Mouse (Mus musculus): ENCODE data around the gene Loxl4.

DNA sequence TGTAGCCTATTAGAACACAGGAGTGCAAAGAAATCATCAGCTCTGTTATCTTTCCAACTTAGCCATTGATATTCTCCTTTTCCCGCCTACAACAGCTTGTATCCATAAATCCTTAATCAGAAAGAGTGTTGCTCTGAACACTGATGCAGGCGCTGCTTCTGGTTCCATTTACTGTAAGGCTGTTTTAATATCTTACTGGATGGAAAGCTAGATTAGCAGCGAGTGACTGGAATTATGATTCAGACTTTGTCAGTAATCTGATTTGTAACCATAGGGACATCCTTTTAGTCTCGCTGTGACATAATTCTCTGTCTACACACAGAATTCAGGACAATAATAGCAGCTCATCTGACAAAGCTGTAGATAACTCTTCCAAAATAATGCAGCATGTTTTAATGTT lies 41.3 kb downstream of the Loxl4 start:
- TF ChIP-seq POLR2A (IDR thresholded peaks at IDR 0.05; ENCODE audit: borderline replicate concordance, extremely low read depth, low read depth, low read length) = no peak
- no peak for TF ChIP-seq CTCF (IDR thresholded peaks at IDR 0.05; ENCODE audit: insufficient read depth, low read length)

Data from lung, adult 2 months (tissue).